Mouse (Mus musculus): Measurements from ENCODE around the gene Fgd4.

GRCm38 (mm10) chr16:16438436-16438835, 161.9 kb downstream of the Fgd4 start:
- TF ChIP-seq POLR2A (IDR thresholded peaks at IDR 0.05; ENCODE audit: insufficient read depth, low read length) (no peak), CTCF (IDR thresholded peaks at IDR 0.05; ENCODE audit: low read depth, low read length) (no peak), EP300 (IDR thresholded peaks at IDR 0.05; ENCODE audit: insufficient read depth, low read depth, low read length) (no peak)

Measured in ES-Bruce4 (cell line).